Mouse (Mus musculus) gastrocnemius, postnatal 25 days (tissue): ENCODE results near the gene Chrna1. TPM values are rescaled to one million over a fixed set of nuclear protein-coding genes. Genes with fewer than 3 reads are reported as not detected.
A peak's percentile ranks its signal among the peaks of the same experiment; 100 is the strongest.

Experiments used
- DNase-seq: peaks from one replicate; pipeline ENCODE4 v3.0.0; 2022
- total RNA-seq, 2 experiments: library from RNA; stranded (reverse); gene quantifications; 1 replicate in 1 of 2; 2 replicates in 1 of 2; pipeline ENCODE4 v1.2.3; 2021

Gene Chrna1
- total RNA-seq, 2 experiments from 2014 or later = 7.6 to 9.0 TPM

DNA sequence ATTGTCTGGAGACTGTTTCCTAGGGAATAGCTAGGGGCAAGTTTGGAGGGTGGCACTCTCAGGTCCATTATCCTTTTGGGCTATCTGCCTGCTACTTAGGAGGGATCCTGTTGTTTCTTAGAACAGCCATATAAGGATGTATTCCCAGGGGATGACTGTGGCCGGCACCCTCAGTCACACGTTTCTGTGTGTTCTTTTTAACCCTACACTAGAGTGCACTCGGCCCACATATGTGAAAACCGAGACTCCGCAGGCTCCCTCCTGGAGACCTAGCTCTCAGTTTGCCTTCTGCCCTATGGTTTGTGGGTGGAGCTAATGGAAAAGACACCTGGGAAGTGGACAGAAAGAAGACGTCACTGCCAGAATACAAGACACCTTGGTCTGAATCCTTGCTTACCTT lies 11.1 kb upstream of the Chrna1 start:
- DNase-seq = no peak

DNA sequence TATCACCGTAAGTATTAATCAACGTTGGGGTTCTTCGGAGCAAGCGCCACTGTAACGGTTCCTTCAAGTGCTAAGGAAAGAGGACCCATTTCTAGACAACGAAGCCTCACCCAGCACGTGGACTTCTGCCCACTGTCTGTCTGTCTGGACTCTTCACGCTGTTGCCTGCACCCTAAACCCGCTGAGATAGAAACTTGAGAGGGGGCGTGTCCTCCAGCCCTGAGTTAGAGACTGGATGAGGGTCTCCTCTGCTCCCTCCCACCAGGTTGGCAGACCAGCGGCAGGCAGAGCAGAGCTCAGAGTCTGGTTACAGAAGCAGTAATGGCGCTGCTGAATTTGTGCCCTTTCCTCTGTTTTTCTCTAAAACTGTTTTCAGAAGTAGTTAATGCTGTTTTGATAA lies 10.0 kb upstream of the Chrna1 start:
- no peak for DNase-seq

DNA sequence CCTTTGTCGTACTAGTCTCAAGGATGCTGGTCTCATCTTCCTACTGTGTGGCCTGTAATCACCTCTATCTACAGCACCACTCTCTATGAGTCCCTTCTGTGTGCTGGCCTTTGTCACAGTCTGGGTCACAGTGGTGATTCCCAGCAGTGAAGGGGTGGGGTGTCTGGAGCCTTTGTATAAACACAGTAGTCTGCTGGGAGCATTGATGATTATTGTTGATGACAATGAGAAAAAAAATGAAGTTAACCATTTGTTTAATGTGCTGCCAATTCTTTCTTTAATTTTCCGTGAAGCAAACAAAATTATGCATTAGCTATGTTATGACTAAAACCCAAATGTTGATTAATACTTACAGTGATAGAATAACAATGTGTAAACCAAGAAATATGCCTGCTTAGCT lies 8.8 kb upstream of the Chrna1 start:
- DNase-seq = no peak

DNA sequence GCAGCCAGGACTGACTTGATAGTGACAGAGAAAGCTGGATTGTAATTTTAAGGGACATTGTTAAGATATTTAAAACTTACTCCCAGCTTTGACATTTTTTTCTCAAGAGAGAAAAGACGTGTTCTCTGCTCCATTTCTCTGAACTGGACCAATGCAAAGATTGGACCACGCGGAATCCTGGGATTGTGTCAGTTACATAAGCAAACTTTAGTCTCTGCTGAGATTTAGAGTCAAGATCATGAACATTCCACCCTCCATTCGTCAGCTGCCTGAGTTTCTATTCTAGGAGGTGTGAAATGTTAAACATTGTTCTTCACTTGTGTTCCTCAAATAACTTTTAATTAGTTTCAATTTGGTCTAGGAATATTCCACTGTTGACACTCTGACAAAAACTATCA lies 7.0 kb upstream of the Chrna1 start:
- DNase-seq = no peak

DNA sequence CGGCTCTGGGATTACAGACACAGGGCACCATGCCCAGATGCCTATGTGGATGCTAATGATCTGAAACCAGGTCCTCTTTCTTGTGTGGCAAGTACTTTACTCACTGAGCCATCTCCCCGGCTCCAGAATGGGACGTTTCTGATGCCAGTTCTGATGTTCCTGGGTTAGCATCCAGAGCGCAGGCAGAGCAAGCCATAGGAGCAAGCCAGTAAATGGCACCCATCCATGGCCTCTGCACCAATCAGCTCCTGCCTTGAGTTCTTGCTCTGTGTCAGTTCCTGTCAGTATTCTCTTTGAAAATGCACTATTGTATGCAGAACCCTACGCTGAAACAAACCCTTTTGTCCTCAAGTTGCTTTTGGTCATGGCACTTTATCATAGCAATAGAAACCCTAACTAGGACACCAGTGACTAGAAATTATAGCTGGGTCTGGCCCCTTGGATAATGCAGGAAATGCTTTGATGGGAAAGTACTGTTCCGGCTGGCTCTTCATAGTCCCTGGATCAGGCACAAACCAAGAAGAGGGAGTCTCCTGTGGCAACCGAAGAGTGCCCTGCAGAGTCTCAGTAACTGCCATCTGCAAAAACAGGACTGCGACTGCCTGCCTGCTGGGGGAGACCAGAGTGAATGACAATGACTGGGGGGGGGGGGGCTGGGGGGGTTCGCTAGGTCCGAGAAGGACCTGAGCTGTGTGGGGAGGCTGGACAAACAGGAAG lies 6.4 kb upstream of the Chrna1 start:
- DNase-seq = no peak

DNA sequence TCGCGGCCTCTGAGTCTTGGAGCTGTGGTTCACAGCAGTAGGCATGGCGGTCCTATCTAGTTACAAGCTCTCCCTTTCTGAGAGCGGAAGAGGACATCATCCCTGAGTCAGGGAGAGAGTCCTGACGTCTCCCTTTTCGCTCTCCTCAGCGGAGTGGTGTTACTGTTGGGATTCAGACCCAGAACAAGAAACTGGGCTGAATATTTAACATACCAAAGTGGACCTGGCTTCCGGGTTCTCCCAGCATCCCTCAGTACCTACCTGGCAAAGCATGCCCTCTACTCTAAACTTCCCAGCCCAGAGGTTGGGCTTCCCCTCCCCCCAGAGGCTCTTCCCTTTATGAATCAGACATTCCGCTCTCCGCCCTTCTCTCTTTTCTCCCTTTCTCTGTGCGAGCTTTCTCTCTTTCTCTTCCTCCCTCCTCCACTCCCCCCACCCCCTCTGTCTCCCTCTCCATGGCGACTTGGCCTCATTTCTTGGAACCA lies 5.3 kb upstream of the Chrna1 start:
- DNase-seq = peak; percentile 21

DNA sequence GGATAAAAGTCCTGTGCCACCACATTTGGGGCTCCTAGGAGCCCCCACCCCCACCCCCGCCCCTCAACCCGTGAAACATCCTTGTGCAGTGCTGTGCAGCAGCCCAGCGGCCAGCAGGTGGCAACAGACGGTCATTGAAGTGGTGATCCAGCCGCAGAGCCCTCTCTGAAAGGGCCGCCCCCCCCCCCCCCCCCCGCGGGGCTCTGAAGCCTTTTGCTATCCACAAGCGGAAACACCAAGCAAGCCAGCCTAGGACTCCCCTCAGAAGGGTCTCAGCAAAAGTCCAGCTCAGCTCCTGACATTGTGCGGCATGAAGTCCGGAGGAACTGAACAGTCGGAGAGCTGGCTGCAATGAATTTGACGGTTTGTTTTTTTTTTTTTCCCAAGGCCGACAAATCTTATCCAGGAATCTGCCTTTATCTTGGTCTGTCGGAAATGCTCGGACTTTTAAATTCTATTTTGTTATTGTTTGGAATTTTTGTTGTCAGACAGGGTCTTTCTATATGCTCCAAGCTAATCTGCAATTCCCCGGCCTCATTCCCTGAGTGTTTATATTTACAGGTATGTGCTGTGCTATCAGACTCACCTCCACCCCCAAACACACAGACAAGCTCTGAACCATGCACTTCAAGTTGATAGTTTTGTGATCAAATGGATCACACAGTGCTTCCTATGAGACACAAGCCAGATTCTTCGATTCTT lies 4.7 kb upstream of the Chrna1 start:
- peak; percentile 62 for DNase-seq

DNA sequence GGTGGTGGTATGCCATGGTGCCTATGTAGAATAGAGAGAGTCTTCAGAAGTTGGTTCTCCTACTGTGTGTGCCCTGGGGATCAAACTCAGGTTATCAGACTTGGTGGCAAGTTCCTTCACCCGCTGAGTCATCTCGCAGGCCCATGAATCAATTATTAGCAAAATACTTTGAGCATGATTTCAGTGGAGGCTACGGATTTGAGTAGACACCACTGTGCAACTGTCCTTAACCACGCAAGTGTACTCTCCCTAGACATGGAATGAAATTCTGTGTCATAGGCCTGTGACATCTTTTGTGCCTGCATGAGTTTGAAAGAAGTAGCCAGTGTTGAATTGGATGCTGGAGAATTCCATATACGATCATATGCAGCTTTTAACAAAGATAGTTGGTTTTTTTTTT lies 582 bp upstream of the Chrna1 start:
- no peak for DNase-seq

DNA sequence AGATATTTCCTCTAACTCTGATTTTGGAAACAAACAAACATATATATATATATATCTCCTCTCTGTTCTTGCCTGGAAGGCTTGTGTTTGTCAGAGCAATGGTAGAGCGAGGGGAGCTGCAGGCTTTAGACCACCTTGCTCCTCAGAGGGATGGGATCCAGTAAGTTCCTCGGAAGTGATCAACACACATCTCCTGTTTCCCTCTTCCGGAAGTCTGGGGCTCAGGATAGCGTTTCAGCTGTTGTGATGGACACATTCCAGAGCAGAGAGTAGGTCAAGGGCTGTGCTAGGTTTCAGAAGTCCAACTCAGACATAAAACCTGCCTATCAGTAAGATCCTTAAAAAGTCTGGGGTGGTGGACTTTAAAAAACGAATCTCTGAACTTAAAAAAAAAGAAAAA lies 970 bp downstream of the Chrna1 start:
- no peak for DNase-seq

DNA sequence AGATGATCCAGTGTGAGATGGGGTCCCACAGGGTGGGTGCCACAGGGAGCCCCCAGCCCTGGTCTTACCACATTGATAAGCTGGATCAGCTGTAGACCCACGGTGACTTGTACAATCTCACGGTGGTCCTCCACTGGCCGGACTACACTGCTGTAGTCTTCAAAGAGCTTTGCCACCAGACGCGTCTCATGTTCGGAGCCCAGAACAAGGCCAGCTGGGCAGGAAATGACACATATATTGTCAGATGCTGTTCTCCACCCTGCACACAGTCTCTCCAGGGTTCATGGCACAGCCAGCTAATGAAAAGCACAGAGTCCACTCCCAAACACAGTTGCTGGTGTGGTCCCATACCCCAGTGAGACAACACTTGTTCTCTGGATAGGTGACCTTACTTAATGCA lies 5.7 kb downstream of the Chrna1 start:
- no peak for DNase-seq

DNA sequence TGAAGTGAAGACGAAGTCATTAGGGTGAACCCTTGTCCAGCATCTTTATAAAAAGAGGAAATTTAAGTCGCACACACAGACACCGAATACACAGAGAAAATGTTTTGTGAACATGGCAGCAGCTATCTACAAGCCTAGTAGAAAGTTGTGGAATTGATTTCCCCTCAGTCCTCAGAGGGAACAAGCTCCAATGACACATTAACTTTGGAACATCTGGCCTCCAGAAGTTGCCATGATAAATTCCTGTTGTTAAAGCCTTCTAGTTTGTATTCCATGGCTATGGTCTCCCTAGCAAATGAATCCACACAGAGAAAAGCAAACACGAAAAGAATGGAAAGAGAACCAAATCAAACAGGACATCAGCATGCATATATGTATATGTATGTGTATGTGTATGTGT lies 6.6 kb downstream of the Chrna1 start:
- DNase-seq = no peak

DNA sequence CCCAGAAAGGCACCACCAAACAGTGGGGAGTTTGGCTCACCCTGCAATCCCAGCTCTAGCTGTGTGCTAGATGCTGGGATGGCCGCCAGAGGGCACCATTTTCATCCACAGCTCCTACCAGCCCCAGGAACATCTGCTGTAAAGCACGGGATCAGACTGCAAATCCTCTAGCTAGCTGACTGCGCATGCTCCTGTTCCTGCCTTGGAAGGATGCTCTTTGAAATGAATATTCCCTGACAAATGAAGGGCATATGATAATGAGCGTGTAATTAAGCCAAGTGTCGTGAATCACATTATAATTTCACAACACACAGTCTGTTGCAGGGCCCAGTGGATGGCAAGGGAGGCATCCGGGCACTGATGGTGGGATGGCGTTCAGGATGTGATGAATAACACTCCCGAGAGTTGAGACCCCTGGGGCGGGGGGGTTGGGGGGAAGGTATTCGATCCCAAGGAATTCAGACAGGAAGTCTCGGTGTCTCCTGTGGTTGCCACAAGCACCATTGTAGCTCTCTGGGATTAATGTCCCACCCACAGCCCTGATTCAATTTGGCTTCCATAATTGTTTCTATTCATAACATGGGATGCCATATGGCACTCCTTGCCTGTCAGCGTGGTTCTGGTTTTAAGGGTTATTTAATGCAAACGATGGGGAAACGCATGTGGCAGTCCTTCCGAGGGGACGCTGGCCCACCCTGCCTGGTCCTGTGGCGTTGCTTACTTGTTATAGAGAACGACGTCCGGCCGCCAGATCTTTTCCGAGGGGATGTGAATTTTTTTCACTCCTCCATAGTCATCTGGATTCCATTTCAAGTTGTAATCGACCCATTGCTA lies 7.4 kb downstream of the Chrna1 start:
- peak; percentile 49 for DNase-seq

DNA sequence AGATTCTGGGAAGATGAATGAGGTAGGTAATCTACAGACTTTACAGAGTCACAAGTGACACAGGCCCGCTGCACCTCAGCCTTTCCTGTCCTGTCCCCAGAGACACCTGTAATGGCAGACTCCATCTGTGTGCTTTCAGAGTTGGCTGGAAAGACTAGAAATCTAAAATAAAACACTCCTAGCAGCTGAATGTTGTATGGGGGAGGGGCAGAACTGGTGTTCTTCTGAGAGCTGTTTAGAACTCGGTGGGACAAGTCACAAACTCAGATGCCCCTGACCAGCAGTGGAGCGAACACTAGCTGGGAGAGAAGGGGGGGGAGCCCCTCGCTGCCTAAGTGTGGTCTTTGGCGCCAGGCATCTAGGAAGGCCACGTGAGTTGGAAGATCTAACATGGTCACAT lies 8.2 kb downstream of the Chrna1 start:
- no peak for DNase-seq

DNA sequence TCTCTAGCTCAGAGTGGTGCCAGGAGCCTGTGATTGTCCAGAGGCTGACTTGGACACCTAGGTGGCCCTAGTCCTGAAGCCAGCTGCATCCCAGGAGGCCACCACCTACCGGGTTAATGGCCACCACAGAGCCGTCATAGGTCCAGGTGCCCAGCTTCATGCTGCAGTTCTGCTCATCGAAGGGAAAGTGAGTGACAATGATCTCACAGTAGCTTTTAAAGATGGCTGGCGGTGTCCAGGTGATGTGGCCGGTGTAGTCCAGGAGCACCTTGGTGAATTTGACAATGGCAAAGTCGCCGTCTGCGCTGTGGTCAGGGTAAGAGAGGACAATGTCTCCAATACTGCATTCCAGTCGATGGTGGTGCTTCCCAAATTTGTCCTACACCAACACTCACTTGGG lies 8.8 kb downstream of the Chrna1 start:
- DNase-seq = no peak

DNA sequence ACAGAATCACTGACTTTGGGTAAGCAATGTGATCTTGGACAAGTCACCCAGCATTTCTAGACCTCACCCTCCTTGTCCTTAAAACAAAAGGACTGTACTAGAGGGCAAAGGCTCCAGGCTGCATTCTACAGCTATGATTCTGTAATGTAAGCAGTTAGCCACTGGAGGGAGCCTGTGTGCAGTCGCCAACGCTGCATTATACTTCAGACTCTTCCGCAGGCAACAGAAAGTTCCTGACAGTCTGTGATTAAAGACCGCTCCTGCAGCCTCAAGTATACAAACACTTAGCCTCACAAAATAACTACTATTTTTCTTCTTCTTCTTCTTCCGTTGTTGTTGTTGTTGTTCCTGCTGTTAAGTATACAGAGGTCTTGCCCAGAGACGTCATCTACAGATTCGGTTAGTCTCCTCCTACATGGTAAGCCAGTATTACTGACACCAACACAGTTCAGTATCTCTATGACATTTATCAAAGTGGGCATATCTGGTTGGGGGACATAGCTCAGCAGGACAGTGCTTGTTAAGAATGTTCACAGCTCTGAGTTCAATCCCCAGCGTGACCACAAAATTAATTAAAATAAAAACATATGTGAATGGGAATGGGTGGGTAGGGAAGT lies 13.0 kb downstream of the Chrna1 start:
- DNase-seq = no peak

DNA sequence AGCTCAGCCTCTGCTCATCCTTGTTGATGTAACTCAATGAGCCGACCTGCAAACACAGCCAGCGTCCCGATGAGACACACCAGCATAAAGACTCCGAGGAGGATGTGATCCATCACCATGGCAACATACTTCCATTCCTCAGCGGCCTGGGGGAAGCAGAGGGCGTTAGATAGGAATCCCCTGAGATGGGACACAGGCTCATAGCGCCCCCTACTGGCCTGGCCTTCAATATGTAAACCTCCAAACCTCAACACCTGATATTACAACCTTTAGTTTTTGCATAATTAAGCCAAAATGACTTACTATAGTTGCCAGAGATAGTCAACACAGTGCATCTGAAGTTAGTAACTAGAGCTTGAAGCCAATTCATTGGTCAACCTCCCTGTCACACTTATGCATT lies 14.0 kb downstream of the Chrna1 start:
- DNase-seq = no peak

DNA sequence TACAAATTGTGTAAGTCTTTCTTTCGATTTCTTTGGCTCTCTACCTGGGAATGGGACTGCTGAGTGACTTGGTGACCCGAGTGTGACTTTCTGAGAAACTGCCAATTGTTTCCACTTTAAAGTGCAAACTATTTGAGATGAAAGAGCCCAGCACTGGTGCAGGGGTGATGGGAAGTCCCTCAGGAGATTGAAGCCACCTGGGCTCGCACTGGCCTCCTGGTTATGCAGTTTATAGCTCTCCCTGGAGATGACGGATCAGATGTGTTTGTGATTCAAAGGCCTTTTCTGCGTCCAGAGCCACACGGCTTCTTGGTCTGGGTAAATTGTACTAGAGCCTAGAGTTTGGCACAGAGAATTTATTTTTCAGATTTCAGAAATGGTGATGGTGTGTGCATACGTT lies 16.4 kb downstream of the Chrna1 start:
- DNase-seq = no peak

DNA sequence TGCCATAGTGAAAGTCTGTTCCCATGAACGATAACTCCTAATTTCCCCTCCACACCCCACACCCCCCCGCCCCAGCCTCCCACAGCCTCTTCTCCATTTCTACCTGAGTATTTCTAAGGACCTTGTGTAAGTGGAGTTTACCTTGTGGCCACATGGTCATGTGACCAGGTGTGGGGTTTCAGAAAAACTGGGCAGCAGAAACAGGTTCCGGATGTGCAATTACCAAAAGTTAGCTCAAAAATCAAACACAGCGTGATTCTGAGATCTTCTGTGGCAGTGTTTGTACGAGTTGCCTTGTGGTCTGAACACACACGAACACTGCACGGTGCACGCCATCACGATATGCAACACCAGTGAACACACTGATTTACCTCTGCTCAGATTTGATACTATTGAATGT lies 17.5 kb downstream of the Chrna1 start:
- DNase-seq = no peak

DNA sequence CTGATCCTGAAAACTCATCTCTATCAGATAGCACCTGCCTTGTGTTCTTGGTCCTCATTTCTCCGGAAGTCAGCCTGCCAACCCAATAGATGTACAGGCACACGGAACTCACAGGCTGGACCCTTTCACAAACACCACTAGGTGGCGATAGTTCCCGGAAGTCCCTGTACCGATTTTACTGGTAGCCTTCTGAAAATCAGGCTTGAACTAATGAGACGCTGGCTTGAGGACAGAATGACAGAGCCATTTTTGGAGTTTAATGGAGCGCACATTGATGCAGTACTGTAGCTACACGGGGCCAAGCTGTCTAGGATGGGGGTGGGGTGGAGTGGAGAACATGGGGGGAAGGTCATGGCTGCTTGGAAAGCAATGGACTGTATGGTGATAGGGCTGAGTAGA lies 18.5 kb downstream of the Chrna1 start:
- no peak for DNase-seq

DNA sequence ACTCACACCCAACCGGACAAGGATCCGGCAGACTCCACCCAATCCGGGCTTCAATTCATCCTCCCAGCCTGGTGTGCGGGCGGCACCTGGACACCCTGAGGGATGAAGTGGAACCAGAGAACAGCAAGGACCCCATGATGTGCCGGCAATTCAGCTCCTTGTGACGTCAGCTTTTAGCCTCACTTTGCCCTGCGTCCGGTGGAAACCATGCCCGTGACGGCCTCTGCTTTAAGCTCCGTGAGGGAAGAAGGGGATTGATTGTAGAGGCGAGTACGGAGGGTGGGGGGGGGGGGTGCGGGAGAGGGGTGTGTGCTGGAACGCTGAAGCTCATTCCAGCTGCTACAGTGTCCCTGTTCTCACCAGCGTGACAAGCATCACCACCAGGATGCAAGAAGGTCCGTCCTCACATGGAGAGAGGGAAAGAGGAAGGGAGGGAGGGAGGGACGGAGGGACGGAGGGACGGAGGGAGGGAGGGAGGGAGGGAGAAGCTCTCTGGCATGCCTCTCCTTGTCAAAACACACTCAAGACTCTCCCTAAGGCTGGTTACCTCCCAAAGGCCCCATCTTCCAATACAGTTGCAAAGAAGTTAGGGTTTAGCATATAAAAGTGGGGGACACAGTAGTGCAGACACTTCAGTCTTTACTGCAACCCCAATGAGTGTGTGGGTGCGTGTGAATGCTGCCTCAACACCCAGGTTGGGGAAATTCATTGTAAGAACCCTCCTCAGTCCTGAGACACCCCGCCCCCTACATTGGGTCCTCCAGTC lies 19.1 kb downstream of the Chrna1 start:
- DNase-seq = no peak

DNA sequence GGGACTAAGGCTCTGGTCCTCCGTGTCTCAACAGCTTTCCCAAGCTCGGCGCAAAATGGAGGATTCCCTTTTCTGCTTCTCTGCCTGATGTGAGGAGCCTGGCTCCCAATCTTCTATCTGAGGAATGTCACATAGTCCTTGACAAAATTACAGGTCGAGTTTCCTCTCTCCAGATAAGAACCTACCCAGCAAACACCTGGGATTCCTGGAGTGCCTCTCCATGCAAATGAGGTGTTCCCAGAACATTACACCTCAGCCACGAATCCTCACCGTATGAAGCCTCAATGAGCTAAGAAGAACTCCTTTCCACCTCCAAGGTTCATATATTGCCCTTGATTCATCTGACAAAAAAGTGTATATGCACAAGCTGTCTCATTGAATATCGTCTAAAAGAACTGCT lies 19.7 kb downstream of the Chrna1 start:
- no peak for DNase-seq

DNA sequence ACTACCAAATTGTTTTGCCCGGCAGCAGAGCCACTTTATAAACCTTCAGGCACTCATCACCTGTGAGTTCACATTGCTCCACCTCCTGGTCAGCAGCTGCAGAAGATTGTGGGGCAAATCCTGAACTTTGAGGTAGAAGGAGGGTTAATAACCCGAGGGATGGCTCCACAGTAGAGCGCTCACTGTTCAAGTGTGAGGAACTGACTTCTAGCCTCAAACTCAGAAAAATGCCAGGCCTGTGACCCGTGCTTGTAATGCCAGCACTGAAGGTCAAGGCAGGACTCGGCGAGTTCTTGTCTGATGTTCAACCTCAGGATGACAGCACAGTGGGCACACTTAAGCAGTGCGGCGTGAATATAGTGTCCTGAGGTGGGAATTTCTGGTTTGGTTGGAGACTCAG lies 22.2 kb downstream of the Chrna1 start:
- DNase-seq = no peak
